Mouse (Mus musculus): ENCODE measurements around the gene Tmem200a.

The Tmem200a gene

DNA sequence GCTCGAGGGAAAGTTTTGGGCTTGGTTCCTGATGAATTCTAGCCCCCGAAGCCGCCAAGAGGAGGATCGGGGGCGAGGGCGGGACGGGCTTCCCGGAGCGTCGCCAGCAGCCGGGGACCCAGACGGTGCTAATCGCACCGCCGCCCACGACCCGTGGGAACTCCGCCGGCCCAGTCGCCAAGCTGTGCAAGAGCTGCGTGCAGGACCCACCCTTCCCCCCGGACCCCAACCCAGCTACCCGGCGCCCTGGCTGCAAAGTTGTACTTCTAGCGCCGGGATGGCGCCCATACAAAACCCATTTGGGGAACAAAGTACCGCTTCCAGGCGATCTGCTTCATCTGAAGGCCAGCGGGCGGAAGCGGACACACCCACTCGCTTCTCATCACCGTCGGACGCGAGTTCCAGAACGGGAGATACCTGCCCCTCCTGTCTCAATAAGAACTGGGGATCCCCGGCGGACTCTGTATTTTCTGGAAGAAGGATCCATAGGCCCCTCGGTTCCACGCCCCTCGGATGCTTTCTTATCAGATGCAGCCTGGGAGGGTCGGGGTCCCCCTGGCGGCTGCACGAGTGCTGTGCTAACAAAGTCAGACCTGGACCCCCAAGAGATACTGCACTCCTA is at the start of gene Tmem200a:
TSS of gene Tmem200a (minus strand) at position 532 of the 622 bp plus-strand sequence.
- DNase-seq (ENCODE audit: low spot score): peak; percentile 10

DNA sequence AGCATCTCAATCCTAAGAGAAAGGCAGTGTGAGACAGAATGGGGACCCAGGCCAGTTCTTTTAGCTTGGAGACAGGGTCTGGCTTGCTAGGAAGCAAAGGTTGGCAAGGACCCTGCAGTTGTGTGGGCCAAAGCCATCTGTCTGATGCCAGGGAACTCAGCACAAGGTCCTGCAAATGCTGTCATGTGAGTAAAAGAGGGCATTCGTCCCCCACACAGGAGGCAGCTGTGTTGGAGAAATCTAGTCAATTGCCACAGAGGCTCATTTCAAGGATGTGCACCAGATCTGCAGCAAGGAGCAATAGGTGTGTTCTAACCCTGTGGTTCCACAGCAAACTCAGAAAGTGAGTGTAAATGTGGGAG is 41.0 kb upstream of the Tmem200a start:
- no peak for DNase-seq (ENCODE audit: low spot score)

DNA sequence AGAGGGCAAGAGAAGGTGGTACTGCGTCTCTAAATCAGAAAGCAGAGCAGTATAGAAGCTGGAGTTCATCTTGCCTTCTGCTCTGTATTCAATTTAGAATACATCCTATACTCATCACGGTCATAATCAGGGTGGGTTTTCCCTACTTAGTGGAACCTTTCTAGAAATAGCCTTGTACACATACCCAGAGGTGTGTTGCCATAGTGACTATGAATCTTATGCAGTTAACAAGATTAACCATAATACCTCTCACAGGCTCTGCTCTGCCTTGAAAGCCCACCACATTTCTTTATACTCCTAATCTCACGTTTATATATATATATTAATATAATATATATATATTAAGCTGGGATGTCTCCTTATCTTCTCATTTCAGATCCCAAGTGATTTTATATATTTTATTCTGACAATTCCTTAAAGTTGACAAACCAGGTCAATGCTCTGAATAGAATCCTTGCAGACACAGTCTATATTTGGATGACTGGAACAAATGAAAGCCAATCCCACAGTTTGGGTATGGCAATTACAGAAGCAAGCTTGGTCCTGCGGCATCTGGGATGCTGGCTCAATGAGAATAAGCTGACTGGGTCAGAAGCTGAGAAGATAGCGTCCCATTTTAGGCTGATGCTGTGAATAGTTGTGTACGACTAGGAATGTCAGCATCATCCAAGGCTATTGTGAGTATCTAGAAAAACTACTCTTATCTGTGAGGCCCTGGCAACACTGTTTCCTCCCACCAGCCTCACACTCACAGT is 40.4 kb upstream of the Tmem200a start:
- no peak for DNase-seq (ENCODE audit: low spot score)

DNA sequence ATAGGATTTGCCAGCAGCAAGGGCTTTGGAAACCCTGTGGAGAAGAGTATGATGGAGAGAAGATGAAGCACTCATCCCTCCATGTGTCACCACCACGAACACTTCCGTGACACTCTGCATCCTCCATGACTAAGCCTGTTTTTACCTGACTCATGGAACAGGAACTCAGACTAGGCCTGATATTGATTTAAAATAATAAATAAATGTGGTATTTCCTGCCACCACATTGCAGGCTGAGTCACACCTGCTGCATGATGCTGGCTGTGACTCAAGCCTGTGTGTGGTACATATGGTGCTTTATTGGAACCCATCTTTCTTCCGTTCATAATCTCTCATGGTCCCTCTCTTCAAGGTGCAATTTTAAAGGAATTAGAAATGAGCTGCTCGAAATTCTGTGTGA is 35.6 kb upstream of the Tmem200a start:
- no peak for DNase-seq (ENCODE audit: low spot score)

DNA sequence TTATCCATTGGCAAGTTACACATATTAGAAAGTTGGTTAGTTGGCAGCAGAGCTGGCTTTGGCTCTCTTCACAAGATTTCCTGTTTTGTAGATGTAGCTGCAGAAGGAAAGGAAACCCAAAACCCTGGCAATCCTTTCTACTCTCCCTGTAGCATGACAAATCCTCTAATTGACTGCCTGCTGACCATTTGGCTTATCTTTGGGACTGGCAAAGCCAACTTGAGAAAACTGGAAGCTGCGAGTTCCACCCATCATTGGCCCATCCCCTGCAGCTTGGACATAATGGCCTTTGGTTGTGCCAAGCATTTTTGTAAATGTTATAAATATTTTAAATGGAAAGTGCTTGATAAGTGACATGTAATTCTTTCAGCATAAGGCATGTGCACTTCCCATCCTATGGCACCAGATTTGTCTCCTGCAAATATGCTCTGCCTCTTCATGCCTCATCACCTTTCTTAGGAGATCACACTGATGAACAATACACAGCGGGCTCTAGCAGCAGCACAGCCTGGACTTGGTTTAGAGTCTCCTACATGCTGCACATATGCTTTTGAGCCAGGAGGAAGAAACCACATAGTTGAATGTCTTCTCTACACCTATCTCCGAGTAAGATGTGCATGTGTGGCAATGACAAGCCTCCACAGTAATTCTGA is 24.6 kb upstream of the Tmem200a start:
- DNase-seq (ENCODE audit: low spot score): no peak

DNA sequence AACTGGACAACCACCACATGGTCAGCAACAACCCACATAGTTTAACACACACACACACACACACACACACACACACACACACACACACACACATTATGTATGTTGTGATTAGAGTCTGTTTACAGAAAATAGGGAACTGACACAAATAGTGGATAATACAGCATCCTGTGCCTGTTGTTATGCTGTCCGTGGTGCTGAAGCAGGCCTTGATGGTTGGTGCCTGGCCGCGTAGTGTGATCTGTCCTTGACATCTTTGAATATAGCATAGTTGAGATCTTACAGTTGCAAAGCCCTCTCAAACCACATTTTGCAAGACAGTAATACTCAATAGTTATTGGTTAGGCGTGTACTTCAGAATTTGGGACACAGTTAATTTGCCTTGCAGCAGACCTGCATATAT is 3.2 kb upstream of the Tmem200a start:
- DNase-seq (ENCODE audit: low spot score): no peak

DNA sequence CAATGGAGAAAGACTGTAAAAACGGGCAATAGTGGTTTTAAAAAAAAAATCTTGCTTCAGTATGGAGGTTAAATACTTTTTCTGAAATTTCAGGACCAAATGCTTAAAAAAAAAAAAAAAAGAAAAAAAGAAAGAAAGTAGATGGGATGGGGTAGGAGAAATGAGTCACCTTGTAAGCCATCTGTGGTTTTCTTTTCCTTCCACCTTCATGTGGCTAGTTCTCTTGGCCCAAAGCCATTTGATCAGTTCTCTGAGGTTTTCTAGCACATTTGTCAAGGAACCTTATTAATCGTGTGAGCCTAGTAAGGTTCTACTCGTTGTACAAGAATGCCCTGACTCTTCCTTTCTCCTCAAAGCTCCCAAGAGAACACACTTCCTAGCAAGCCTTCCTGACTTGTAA is 826 bp upstream of the Tmem200a start:
- no peak for DNase-seq (ENCODE audit: low spot score)

DNA sequence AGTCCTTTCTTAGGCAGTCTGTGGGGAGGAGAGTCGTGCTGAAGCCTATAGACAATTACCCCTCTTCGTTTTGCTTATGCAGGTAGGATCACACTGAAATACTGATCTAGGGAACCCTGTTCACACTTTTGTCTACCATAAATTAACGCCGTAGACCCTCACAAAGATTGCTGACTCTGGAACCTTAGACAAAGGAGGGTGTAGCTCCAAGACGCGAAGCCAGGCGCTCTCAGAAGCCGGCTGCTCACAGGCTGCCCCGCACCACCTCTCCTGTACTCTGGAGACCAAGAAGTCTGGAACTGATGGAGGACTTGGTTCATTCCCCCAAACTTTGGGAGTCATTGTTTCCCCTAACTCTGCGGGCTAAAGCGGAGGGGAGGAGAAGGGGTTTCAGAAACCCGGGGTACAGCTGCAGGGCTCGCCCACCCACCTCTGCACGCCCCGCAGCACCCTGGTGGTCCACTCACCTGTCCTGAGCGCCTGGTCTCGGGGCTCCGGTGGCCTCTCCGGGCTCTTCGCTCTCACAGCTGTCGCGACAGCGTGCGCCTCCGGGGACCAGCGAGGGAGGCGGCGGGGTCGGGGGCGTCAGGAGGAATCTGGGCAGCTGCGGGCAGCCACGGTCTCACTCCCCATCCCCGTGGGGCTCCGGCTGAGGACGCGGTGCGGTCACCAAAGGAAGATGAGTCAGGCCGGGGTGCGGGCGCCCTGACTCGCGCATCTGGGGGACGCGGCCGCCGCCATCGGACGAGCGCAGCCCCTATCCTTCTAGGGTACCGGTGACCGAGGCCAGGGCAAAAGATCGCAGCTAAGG is 976 bp downstream of the Tmem200a start, which contains the start of gene Gm9767:
TSS of gene Gm9767 (plus strand) at position 585 of the 811 bp plus-strand sequence.
- DNase-seq (ENCODE audit: low spot score): no peak

DNA sequence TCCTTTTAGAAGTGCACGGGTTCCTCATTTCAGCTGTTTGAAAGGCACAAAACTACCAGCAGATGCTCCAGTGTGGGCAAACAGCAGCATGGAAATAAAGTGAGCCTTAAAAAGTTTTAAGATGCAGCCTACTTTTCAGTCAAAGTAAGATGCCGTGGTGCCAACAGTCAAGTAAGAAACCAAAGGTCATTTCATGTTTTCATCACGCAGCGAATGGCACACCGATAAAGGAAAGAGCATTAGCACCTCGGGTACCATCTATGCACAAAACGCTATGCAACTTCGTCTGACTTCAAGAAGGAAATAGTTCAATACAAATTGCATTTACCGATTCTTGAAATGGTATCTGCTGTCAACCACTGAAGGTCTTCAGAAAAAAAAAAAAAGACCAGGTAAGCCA is 1.9 kb downstream of the Tmem200a start:
- no peak for DNase-seq (ENCODE audit: low spot score)

DNA sequence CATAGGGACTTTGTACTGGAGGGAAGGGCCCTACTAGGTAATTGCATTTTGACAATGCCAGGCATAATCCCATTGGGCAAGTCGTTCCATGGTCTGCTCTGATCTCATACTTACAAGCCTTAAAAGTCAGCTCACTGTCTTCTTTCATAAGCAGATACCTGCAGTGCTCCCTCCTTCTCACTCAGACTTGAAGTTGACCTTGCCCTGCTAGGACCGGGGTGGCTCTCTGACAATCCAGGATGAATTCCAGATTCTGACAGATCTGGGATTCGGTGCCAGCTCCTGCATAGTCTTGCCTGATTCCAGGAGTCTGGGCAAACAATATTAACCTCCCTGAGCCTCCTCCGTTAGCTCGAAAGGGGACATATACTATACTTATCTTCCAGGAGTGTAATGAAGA is 6.9 kb downstream of the Tmem200a start:
- DNase-seq (ENCODE audit: low spot score): no peak

DNA sequence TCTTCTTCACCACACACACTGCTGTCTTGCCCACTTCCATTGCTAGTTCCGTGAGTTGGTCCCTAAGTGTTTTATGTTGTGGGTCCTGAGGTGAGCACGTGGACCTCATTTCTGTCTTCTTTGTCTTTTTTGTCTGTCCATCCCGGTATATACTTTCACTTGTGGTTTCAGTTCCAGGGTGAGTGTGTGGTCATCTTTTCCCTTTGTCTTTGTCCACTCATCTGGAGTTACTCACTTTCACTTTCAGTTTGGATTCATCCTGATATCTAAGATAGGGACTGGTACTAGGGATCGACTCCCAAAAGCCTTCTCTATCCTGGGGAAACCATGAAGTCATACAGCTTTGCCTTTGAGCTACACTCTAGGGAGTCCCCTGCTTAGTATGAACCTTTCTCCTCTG is 15.8 kb downstream of the Tmem200a start:
- DNase-seq (ENCODE audit: low spot score): no peak

DNA sequence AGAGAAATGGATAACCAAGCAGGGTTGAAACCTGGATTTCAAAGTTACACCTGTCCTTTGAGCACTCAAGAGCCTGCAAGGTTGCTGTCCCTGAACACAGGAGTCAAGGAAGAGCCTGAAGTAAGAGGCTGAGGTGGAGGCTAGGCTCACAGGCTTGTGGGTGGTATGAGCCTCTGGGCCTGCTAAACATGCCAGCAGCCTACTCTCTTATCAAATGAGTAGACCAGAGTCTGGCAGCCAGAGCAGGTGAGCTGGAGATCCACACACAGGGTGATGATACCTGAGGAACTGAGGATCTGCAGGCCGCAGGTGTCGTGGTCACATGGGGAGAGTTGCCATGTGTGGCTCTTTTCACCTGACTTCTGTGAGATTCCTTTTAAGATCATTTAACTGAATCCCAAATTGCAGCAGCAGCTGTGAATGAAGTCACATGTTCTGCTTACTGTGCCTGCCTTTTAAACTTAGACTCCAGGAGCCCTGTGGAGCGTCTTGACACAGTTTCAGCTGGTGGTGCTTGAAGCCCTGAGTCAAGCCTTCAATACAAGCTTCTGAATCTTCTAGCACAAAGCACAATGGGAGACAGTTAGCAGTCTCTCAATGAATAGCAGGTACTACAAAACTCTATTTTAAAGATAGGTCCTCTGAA is 19.1 kb downstream of the Tmem200a start:
- DNase-seq (ENCODE audit: low spot score): no peak

DNA sequence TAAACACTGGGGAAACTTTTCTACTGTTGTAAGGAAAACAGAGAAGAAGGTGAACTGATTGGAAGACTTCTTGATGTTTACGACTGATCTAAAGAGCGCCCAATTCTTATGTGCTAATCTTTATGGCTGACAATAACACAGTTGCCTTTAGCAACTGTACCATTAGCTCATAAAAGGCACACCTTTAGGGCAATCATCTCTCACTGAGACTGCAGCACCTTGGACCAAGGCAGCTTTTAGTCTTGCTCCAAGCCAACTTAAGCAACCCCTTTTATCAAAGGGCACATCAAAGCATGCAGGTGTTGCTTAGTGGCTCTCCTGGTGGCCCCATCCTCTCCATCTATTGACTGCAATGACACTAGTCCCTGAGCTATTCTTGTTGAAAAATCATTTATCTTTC is 27.7 kb downstream of the Tmem200a start:
- no peak for DNase-seq (ENCODE audit: low spot score)

DNA sequence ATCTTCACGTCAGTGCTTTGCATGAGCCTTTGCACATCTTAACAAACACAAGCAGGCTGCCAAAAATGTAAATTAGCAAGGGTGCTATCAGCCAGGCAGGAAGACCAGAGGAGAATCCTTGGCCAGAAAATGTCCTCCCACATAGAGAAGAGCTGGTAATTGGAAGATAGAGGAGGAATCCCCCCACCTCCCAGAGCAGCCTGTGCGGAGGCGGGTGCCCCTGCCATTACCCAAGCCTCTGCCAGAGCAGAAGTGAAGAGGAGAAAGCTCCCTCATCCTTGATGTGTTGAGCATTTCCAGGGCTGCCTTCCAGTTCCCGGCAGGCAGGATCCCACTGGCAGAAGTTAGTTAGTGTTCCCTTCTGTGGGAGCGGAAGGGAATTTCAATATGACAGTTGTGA is 43.9 kb downstream of the Tmem200a start:
- no peak for DNase-seq (ENCODE audit: low spot score)

DNA sequence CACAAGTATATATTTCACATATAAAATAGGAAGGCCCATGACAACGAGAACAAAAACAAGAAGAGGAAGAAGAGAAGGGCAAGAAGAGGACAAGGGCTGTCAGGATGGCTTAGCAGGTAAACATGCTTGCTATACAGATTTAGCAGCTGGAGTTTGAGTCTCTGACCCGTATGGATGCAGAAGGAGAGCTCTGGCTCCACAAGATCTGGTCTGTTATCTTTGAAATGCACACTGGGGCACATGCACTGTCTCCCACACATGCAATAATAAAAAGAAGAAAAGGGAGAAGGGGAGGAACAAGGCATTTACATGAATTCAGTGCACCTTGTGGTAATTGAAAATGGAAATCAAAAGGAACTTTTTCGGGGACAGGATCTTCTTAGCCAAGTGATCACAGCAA is 60.1 kb downstream of the Tmem200a start:
- no peak for DNase-seq (ENCODE audit: low spot score)

DNA sequence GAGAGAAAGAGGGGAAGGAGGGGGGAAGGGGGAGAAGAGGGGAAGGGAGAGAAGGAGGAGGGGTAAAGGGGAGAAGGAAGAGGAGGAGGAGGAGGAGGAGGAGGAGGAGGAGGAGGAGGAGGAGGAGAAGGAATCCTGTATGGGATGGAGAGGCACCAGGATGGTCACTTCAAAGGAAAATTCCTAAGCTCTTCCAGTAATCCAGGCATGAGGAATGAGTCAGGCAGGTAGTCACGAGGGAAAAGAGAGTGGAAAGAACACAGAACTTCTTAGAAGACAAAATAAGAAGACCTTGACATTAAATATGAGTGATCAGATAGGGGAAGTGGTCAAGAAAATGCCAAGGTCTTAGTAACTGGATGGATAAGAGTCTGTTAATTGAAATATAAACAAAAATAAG is 64.6 kb downstream of the Tmem200a start:
- DNase-seq (ENCODE audit: low spot score): no peak

DNA sequence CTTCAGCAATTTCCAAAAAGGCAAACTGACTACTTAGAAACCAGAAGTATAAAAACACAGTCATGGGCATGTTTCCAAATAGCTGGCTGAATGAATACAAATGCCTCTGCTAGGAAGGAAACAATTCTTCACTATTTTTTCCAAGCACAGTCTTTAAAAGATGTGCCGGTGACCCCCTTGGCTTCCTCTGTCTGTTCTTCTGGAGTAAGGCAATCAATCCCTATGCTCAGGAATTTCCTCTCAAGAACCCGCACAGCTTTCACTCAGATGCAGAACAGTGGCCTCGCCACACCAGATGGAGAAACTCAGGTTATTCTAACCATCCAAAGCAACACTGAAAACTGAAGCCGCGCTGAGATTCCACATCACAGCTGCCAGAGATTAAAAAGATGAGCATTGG is 69.9 kb downstream of the Tmem200a start:
- no peak for DNase-seq (ENCODE audit: low spot score)

DNA sequence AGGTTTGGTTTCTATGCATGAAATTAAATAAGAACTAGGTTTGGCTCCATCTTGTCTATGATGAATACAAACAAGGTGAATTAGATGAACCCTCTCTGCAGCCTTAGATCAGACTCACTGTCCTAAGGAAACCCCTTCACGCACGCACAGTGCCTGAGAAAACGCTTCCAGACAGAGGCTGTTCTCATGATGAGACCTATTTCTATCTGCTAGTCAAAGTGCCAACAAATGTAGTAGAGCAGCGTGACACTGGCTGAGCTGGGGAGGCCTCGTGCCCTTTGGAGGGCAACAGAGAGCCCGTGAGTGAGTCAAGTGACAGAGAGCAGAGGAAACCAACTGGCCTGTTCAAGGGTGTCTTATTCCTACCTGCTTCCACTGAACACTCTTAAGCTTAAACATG is 73.4 kb downstream of the Tmem200a start:
- DNase-seq (ENCODE audit: low spot score): no peak

DNA sequence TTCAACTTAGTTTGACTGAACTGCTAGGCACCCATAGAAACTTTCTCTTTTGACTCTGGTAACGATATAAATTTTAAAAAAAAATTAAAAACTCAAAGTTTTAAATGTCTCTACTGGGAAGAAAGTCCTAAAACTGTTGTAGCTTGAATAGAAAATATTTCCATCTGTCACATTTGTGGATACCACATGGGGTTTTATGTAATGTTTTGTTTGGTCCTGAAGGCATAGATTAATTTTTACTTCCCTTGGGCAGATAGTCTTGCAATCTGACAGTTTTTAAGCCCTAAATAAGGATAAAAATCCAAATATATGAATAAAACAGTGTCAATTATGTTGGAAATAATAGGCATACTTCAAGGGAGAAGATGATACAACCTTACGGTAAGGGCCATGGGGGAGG is 78.0 kb downstream of the Tmem200a start:
- DNase-seq (ENCODE audit: low spot score): no peak

DNA sequence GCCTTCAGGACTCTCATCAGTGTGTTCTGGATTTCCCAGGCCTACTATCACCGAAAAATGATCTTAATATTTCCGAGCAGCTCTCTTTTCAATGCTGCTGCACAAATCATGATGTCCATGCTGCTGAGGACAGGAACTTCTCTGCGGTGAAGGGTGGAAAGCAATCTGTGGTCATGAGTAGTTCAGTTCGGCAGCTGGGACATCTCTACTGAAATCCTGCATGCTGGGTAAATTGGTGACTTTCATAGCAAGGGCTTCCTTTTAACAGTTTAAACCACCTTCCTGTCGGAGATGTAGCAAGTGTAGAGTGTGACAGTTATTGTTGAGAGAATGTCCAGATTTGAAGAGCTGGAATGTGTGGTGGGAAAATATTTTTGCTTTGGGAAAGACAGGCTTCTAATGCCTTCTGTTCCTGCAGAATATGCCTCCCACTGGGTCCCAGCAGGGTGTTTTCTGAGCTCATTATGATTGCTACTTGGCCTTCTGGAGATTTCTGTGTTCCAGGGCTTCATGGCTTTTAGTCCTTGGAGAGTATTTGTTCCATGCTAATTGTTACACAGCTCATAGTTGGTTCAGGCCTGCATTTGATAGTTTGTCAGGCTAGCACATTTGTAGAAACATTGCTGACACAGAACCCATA is 79.4 kb downstream of the Tmem200a start:
- no peak for DNase-seq (ENCODE audit: low spot score)

DNA sequence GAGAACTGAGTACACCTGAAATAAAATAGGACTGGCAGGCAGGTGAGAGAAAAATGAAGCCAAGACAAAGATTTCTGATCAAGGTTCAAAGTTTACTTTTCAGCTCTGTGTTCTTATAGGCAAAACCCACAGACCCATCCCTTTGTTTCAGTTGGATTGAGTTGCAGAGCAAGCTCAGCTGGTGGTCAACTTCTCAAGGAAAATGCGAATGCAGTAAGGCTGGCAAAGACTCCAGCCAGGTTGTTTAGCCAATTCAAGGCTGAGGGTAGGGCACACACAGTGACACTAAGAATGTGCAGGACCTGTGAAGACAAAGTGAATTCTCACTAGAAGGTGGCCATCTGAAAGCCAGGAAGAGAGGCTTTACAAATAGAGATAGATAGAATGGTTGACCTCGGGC is 94.8 kb downstream of the Tmem200a start:
- no peak for DNase-seq (ENCODE audit: low spot score)

DNA sequence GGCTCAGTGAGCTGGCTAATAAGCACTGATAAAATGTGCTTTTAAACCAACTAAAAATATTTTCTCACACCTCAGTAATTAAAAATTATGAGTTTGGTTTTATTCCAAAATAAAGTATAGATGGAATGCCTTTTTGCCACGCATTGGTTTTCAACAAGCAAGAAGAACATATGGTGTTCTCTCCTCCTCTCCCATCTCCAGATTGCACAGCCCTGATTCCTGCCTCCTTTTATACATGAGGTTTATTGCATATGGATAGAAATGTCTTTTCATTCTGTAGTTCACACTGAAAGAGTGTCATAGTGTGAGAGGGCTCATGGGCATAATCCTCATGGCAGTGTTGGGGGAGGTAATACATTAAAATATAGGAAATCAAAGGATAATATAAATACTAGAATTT is 96.2 kb downstream of the Tmem200a start:
- DNase-seq (ENCODE audit: low spot score): no peak
